Mouse (Mus musculus): Measurements from ENCODE around the gene Aoc3.
"Not testable (repeated sequence)": the region's sequence is repeated elsewhere in the genome, so short reads cannot be mapped to it uniquely, and the experiment has no call there.

Gene Aoc3

DNA sequence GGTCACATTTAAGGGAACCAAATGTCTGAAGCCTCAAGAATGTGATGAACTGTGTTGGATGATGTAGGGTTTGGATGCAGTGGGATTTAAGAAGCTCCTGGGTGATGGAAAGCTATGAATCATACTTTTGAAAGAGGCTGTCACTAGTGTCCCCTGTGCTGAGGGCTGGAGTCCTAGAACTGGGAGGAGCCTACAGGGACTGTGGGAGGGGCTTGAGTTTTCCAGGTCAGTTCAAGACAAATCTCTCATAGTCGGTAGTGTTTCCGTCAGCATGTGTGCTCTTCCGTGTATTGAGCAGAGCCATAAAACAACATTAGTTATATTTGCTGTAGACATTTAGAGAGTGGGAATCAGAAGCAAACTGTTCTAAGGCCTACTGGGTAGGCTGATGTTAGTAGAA is 3.1 kb upstream of the Aoc3 start:
- DNase-seq (ENCODE audit: low read depth, low spot score) = no peak

DNA sequence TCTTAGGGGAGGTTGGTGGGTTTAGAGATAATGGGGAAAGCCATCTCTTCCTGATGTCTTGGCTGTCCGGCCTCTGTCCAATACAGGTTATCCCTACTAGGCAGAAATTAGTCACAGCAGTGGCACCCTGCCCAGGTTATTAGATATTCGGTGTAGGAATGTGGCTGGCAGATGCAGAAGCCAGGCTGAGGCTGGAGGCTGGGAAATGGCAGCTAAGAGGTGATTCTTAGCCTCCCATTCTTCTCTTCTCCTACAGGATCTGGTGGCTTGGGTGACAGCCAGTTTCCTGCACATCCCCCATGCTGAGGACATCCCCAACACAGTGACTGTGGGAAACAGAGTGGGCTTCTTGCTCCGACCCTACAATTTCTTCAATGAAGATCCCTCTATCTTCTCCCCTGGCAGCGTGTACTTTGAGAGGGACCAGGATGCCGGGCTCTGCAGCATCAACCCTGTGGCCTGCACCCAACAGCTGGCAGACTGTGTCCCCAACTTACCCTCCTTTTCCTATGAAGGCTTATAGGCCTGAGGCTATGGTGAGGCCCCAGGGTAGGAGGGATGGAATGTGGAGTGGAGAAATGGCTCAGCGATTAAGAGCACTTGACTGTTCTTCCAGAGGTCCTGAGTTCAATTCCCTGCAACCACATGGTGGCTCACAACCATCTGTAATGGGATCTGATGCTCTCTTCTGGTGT is 1.3 kb upstream of the Aoc3 start:
- DNase-seq (ENCODE audit: low read depth, low spot score) = peak; percentile 14

DNA sequence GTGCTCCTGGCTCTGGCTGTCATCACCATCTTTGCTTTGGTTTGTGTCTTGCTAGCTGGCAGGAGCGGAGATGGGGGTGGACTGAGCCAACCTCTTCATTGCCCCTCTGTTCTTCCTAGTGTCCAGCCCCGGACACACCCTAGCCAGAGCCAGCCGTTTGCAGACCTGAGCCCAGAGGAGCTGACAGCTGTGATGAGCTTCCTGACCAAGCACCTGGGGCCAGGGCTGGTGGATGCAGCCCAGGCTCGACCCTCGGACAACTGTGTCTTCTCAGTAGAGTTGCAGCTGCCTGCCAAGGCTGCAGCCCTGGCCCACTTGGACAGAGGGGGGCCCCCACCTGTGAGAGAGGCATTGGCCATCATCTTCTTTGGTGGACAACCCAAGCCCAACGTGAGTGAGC is 556 bp downstream of the Aoc3 start:
- DNase-seq (ENCODE audit: low read depth, low spot score) = not testable (repeated sequence)

DNA sequence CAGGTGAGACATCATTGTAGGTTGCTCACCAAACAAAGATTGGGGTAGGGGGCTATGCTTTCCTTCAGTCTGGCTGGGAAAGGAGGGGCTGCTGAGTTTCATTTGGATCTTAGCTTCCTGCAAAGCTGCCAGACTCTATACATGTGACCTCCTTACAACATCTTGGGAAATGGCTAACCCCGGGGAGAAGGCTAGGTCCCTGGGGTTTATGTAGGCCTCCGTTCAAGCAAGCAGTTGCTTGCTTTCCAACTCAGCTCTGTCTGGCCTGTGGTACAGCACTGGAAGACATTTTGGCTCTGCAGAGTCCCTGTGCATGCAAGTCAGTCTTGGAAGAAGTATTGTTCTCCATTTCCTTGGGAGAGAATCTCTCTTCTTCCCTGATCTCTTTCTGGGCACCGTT is 2.1 kb downstream of the Aoc3 start:
- DNase-seq (ENCODE audit: low read depth, low spot score) = no peak

DNA sequence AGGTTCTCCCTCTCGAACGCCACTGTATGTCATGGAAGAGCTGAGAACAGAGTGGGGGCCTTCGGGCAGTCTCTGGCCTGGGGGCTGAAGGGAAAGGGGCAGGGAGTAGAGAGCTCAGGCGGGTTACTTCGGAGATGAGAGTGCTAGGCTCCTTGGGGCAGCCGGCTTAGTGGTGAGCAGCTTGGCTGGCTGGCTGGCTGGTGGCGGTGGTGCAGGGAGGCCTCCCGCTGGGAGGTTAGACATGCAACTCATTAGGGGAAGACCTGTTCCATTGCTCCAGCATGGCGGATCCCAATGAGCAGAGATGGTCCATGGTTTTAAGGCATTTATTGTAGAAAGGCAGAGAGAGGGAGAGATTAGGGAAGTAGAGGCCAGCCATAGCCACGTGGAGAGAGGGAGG is 3.6 kb downstream of the Aoc3 start:
- no peak for DNase-seq (ENCODE audit: low read depth, low spot score)

DNA sequence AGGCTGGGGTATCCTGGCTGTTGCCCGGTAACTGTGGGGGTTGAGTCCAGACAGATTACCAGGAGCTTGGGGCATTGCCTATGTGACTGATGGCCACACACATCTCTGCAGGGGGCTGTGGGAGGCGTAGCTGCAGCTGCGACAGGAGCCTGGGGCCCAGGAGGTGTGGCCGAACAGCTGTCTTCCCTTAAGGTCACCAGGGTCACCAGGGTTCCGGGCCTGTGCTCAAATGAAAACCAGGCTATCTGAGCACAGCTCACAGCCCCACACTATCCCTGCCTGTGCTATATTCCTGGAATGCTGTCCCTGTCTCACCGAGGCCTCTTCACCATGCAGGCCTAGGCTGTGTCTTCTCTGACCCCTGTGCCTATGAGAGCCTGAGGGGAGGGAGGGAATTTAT is 4.1 kb downstream of the Aoc3 start:
- DNase-seq (ENCODE audit: low read depth, low spot score) = no peak

DNA sequence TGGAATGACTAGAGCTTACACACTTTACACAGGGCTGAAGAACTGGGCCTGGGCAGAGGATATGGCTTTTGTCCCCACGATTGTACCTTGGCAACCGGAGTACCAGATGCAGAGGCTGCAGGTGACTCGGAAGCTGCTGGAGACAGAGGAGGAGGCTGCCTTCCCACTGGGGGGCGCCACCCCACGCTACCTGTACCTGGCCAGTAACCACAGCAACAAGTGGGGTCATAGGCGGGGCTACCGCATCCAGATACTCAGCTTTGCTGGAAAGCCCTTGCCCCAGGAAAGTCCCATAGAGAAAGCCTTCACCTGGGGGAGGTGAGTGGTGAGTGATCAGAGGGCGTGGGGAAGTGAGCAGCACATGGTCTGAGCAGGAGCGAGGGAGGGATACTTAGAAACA is 5.3 kb downstream of the Aoc3 start:
- DNase-seq (ENCODE audit: low read depth, low spot score) = no peak

DNA sequence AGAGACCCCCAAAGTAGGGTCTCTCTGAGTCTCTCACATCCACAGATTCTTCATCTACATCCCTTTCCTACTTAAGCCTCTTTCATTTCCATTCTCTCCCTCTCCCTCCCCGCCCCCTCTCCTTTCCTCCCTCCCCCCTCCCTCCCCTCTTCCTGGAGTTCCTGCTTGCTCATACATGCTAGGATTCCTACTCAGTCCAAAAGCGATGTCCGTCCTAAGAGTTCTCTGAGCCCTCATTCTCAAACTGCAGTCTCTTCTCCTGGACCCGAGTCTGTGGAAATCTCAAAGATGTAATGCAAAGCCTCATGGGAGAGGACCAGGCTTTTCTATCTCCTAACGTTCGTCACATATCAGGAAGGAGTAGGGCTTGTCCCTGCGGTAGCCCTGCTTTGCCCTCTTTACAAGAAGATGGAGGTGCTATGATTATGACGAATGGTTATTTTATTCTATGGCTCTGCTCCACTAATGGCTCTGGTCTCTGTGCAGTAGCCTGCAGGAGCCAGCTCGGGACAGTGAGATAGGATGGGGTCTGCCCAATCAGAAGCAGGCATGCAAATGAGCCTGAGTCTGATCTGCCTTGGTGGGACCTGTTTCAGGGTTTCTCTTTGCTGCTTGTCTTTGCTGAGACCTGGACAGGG is 7.8 kb downstream of the Aoc3 start:
- DNase-seq (ENCODE audit: low read depth, low spot score) = peak; percentile 70

DNA sequence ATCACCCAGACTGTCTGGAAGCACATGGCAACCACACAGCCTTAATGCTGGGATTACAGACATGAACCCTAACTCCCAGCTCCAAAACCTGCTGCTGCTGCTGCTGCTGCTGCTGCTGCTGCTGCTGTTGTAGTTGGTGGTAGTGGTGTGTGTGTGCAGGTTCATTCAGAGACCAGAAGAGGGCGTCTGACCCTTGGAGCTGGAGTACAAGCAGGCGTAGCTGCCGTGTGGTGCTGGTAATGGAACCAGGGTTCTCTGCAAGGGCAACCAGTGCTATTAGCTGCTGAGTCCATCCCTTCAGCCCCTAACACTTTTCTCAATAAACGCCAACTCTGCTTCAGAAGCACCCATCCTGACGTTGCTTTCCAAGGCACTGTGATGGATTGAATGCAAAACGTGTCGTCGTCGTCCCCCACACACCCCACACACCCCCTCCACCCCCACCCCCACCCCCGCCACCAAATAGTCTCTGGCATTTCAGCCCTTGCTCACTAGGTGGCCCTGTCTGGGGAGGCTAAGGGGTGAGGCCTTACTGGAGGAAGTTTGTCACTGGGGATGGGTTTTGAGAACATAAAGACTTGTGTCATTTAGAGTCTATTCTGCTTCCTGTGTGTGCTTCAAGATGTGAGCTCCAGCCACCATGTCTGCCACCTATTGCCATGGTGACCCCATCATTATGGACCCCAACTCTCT is 16.8 kb downstream of the Aoc3 start:
- DNase-seq (ENCODE audit: low read depth, low spot score) = no peak

DNA sequence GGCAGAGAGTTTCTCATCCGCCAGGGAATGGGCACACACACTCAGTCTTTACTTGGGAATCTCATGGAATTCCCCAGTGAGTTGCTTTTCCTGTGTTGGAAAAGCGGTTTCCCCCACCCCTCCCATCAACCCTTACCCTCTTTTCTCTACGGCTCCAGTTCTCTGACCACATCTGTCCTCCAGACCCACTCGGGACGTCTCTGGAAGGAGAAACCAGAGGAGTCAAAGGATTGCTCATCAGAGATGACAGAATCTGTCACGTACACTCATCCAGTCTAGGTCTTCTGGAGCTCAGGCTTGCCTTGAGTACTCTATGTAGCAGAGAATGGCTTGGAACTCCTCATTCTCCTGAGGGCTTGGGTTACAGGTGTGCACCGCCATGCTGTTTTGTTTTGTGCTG is 18.4 kb downstream of the Aoc3 start:
- DNase-seq (ENCODE audit: low read depth, low spot score) = no peak

DNA sequence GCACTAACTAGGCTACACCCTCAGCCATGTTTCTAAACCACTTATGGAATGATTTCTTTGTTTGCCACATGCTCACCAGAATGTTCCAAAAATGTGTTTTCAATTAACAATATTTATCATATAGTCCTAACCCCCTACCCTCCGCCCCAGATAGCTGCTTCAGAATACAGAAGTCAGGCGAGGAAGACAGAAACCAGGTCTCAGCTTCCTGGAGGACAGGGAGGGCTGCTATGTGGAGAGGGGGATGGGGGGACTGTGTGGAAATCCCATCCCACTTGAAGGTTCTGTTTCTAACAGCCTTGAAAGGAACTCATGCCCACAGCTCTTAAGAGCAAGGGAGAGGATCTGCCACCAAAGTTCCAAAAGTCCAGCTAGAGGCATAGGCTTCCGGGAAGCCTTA is 18.8 kb downstream of the Aoc3 start:
- DNase-seq (ENCODE audit: low read depth, low spot score) = no peak

DNA sequence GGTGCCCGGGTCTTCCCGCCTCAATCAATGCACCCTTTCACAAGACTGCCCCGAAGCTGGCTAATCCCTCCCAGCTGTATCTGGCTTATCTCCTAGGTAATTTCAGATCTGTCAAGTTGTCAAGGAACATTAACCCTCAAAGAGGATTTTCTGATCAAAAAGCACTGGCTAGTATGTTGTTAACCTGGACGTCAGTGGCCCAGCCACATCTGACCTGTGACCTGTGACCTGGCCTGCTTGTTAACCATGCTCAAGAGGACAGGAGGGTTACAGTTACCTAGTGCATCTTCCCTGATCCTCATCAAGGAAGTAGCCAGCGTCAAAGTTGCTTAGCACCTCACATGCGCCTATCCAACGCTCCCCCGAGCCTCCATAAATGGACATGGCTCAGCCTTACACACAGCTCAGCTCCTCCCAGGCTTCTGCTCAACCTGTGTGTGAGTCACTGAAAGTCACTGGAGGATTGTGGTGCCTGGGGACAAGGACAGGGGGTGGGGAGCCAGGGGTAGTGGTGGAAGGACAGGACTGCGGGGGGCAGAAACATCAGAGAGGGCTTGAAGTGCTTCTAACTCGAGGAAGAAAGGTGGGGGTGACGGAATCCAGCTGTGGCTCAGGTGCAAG is 20.8 kb downstream of the Aoc3 start:
- DNase-seq (ENCODE audit: low read depth, low spot score) = no peak

DNA sequence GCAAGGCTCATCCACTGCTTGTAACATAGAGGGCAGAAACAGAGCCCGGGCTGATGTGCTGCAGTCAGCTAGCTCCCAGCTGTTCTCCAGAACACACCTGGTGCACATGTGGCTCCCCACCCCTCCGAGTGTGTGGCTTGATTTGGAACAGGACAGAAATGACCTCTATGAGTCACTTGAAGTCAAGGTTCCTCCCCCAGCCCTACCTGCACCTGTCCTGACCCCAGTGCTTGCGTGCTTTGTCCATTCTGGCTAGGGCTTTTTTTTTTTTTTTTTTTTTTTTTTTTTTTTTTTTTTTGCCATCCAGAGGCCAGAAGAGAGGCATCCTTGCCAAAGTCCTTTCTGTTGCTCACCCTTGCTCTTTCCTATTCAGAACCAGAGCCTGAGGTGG is 21.3 kb downstream of the Aoc3 start:
- DNase-seq (ENCODE audit: low read depth, low spot score) = no peak

DNA sequence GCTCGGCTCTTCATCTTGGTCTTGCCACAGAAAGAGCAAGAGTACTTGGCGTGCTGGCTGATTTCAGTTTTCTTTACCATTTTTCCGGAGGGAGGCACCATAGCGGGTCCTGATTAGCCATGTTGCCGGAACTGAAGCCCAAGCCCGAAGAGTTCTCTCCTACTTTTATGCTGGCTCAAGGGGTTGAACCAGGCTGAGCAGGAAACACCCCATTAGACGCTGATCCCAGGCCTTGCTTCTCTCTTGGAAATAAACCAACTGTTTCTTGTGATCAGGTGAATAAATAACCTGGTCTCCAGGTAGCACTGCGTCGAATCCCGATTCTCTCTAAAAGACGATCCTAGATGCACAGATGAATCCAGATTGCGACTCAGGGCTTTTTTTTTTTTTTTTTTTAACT is 23.0 kb downstream of the Aoc3 start:
- no peak for DNase-seq (ENCODE audit: low read depth, low spot score)

DNA sequence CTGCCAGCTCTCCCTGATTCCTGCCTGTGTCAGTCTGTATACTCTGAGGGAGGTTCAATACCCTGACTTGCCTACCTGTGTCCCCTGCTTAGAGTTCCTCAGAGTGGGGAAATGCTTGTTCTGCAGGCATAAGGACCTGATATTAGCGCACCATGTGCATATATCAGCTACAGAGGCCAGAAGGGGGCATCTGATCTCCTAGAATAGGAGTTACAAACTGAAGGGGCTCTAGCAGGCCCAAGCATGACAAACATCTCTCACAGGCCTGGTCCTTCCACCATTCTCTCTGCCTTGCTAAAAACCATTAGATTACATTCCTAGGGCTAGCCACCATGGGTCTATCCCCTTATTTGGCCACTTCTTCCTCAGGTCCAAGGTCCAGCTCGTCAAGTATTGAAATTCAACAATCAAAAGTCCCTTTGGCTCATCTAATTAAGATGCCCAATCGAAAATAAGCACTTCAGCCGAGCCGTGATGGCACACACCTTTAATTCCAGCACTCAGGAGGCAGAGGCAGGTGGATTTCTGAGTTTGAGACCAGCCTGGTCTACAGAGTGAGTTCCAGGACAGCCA is 24.1 kb downstream of the Aoc3 start:
- DNase-seq (ENCODE audit: low read depth, low spot score) = no peak

DNA sequence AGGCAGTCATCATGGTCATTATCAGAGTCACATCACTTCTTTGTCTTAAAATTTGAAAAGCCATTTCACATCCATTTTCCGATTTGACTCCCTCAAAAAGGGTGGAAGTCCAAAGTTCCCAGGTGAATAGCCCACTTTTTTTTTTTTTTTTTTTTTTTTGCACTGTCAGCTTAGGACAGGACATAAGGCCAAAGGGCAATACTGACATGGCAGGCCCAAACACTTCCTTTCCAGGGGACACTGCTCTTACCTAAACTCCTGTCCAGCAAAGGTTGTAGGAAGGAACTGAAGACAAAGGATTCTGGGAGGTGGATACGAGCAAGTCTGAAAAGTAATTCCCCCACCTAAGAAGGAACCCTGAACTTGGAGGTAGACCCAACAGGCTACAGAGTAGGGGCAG is 25.5 kb downstream of the Aoc3 start:
- no peak for DNase-seq (ENCODE audit: low read depth, low spot score)

DNA sequence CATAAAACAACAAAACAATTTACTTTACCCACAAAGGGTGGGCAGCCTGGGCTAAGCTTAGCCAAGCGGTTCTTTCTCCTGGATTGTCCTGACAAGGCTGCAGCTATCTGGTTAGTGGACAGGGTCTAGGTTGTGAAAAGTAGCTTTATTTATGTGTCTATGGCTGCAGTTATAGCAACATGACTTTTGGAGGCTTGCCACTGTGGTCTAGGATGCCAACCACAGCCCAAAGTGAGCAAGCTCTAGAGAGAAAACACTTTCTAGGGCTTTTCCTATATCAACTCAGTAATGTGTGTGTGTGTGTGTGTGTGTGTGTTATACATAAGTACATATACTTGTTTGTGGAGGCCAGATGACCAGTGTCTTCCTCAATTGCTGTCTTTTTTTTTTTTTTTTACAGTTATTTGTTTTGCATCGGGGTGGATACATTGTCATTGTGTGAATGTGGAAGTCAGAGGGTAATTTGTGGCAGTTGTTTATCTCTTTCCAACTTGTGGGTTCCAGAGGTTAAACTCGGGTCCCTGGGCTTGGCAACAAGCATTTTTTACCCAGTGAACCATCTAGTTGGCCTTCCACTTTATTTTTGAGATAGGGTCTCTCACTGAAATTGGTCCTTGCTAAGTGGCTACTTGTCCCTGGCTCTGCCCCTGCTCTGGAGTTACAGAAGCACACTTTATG is 27.2 kb downstream of the Aoc3 start:
- DNase-seq (ENCODE audit: low read depth, low spot score) = no peak

DNA sequence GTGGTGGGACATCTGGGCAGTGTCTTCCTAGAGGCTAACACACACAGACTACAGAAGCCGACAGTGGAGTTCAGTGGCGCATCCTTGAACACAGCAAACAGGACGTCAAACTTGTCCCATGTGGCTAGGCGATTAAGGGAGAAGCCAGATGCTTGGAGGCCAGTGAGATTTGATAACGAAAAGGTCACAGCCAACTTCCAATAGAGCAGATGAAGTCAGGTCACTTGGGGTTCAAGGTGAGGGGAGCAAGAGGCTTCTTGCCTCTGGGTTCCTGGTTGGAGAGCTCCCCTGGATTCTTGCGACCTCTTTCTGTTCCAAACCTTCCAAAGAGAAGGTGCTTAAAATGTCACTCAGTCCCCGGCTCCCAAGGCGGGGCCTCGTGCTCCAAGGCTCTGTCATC is 29.4 kb downstream of the Aoc3 start:
- DNase-seq (ENCODE audit: low read depth, low spot score) = no peak

DNA sequence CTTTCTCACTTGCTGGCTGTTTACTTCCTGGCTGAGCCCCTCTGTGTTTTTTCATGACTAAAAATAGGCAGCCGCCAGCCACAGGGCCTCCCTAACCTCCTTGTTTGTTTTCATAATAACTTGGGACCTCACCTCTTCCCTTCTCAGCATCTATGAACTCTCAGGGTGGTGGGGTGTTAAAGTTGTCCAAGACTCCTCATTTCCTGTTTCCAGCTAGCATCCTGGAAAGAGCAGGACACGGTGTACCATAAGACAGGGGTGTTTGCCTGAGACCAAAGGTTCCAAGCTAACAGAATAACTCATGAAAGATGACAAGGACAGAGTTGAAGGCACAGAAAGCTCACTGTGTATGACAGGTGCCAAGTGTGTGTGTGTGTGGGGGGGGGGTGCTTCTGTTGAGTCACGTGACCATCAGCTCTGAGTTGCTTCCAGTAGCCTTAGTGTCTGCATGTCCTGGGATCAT is 30.3 kb downstream of the Aoc3 start:
- DNase-seq (ENCODE audit: low read depth, low spot score) = no peak

DNA sequence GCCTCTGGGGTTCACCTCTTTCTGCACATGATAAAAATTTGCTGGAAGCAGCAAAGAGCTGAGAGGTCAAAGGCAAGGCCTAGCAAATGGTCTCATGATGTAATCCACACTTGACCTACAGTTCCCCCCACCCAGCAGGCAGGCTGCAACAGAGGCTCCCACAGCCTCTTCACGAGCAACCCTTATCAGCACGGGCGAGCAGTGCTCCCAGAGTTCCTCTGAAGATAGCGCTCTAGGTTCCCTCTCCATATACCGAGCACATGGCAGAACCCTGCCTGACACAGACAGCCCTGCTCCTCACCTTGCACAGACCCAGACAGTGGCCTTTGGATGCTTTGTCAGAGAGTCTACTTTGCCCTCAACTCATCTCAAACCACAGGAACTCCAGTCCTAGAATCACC is 34.1 kb downstream of the Aoc3 start:
- DNase-seq (ENCODE audit: low read depth, low spot score) = no peak

DNA sequence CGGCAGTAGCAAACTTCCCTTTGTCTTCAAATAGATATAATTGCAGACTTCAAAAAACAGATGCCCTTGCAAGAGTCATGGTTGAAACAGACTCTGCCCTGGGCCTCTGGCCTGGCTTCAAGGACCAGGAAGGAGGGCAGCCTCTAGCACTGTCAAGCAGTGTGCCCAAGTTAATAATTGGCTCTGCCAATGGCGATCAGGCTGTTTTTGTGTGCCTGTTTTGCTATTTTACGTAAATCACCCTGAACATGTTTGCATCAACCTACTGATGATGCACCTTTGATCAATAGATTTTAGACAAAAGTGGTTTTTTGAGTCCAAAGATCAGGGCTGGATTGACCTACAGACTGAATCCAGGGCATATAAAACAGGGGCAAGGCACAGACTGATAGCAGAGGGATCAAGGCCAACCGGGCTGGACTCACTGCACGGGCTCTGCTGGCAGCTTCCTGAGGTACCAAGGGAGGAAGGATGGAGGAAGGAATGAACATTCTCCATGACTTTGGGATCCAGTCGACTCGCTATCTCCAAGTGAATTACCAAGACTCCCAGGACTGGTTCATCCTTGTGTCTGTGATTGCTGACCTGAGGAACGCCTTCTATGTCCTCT is 37.0 kb downstream of the Aoc3 start, which contains the start of gene G6pc:
Gene G6pc, plus strand, starts transcription at position 236 of the 610 bp plus-strand sequence.
- DNase-seq (ENCODE audit: low read depth, low spot score) = no peak
